Comparison of ENCODE assay signal across 8 mouse cellular contexts in genomic region chr1:153742374-153743155, GRCm38 (mm10). TPM values are rescaled to one million over a fixed set of nuclear protein-coding genes. Genes with fewer than 3 reads are reported as not detected.
DNase-seq lines count a peak whose midpoint lies in the region; ATAC-seq lines count a peak whose summit lies in the region.

No protein-coding gene starts in this region.

- H3K36me3 ChIP-seq in heart, embryonic 15.5 days: no peaks in the 10 kb centered on the region

- H3K4me2 ChIP-seq in heart, embryonic 15.5 days: peak overlapping the region; percentile 81

- WGBS in heart, embryonic 15.5 days: 39% methylated on average over 11 of the region's 11 CpGs

- no peak overlapping the region; the same call in 1 of the 2 replicates for H3K9ac ChIP-seq in heart, embryonic 15.5 days

- peak overlapping the region; percentile 52 for H3K4me3 ChIP-seq in heart, embryonic 15.5 days

- no peaks in the 10 kb centered on the region for H3K9me3 ChIP-seq in heart, embryonic 15.5 days (replicated peaks)

- DNase-seq in ES-CJ7 (ENCODE audit: low read depth, low spot score): peak; percentile 66
- DNase-seq in adrenal gland, adult 2 months: peak; percentile 61
- DNase-seq in embryo, embryonic 9.5 days (ENCODE audit: extremely low spot score): peak; percentile 58
- DNase-seq in layer of hippocampus, adult 8-10 months (ENCODE audit: low spot score in 2 of 2): peak; percentile 53 to 83
- DNase-seq in lung, postnatal 4 days: peak; percentile 65 to 75
- peak; percentile 86 for DNase-seq in right cerebral cortex, postnatal 14 days

- ATAC-seq in heart, embryonic 15.5 days (replicated peaks; ENCODE audit: insufficient number of reproducible peaks, insufficient read depth, low FRiP score, low read depth): no peak
- no peak for ATAC-seq in megakaryocyte-erythroid progenitor cell, adult 5-6 weeks (replicated peaks; ENCODE audit: low FRiP score, low TSS enrichment, poor library complexity, severe bottlenecking)

- peaks cover 32% of the 10 kb centered on the region for H3K27me3 ChIP-seq in heart, embryonic 15.5 days

- peaks cover 38% of the 10 kb centered on the region for H3K4me1 ChIP-seq in heart, embryonic 15.5 days (replicated peaks)

- H3K27ac ChIP-seq in heart, embryonic 15.5 days: no peak overlapping the region

RNA-seq across cellular contexts. Expression of gene Rgs16, which starts 2.4 kb away (rescaled TPM):
- 1 to 10 TPM; 2.1 to 4.5 TPM for total RNA-seq in adrenal gland, adult 2 months (2021)
- polyA plus RNA-seq in adrenal gland, adult 2 months (2012; rRNA removed): 0.61 and 0.95 TPM in 2 replicates
- polyA plus RNA-seq in heart, embryonic 15.5 days (2015; fragmentation: Nextera tagmentation; extraction: Ambion mirVana): 5.9 and 6.4 TPM in 2 replicates
- 1 to 10 TPM; 5.3 to 8.8 (median 7.4) TPM for total RNA-seq in layer of hippocampus, adult 8-10 months (2022)
- total RNA-seq in megakaryocyte-erythroid progenitor cell, adult 5-6 weeks (2014; fragmentation: Nextera tagmentation): not detected in 2 replicates
- total RNA-seq in megakaryocyte-erythroid progenitor cell, adult 5-6 weeks (2017): 0.14 TPM in 1 of 2 replicates, not detected in the other

RNA-seq across cellular contexts. Expression of gene Rnasel, which starts 6.7 kb away (rescaled TPM):
- 10 to 100 TPM in 1 of 2 experiments, 1 to 10 TPM in 1; 9.7 to 13.2 TPM for total RNA-seq in adrenal gland, adult 2 months (2021)
- polyA plus RNA-seq in adrenal gland, adult 2 months (2012; rRNA removed): 1.2 and 1.5 TPM in 2 replicates
- 23.4 and 24.3 TPM in 2 replicates for polyA plus RNA-seq in heart, embryonic 15.5 days (2015; fragmentation: Nextera tagmentation; extraction: Ambion mirVana)
- 10 to 100 TPM in 1 of 4 experiments, 1 to 10 TPM in 3; 7.9 to 10.0 (median 8.9) TPM for total RNA-seq in layer of hippocampus, adult 8-10 months (2022)
- total RNA-seq in megakaryocyte-erythroid progenitor cell, adult 5-6 weeks (2014; fragmentation: Nextera tagmentation): 31.0 and 41.1 TPM in 2 replicates
- 31.6 and 50.0 TPM in 2 replicates for total RNA-seq in megakaryocyte-erythroid progenitor cell, adult 5-6 weeks (2017)
